Comparison of ENCODE assay signal across 12 mouse cellular contexts in the genomic region with DNA sequence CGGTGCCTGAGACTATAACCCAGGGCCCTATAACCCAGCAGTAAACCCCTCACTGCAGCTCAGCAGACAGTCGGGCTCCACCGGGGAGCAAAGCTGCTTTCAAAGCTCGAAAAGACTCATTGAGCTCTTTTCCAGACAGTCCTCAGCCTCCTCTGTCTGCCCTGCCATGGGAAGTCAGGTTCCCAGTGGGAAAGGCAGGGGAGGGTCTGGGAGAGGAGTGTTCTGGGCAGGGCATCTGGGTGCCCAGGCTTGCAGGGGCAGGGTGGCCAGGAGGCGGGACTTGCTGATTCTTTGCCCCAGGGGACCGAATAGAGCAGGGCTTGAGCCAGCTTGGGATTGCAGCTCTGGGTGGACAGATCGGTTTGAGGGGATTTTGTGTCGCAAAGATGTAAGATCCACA. TPM values are rescaled to one million over a fixed set of nuclear protein-coding genes. Genes with fewer than 3 reads are reported as not detected.
DNase-seq lines count a peak whose midpoint lies in the region; ATAC-seq and TF ChIP-seq lines count a peak whose summit lies in the region.
"Had no signal": no experiment of that assay in that cellular context is flagged by ENCODE, and none has a peak within 500 bp of the region (broad histone marks: within the 10 kb centered on the region; RNA-seq: fewer than 3 reads in every experiment).

No protein-coding gene starts in this region.

- H3K4me3 ChIP-seq in heart, embryonic 10.5 days, result no peak overlapping the region
- no peak overlapping the region for H3K4me3 ChIP-seq in midbrain, embryonic 11.5 days (ENCODE audit: low read depth, low read length)
- no peak overlapping the region for H3K4me3 ChIP-seq in midbrain, postnatal 0 days (ENCODE audit: low read depth, low read length)
- no peak overlapping the region for H3K4me3 ChIP-seq in hindbrain, embryonic 15.5 days
- no peak overlapping the region for H3K4me3 ChIP-seq in stomach, postnatal 0 days (ENCODE audit: low read depth, low read length)
- H3K4me3 ChIP-seq: liver, embryonic 13.5 days; midbrain, embryonic 12.5 days had no signal

- TF ChIP-seq EP300 in stomach, postnatal 0 days (optimal IDR thresholded peaks at IDR 0.05), result no peak

- peaks cover 51% of the 10 kb centered on the region for H3K4me1 ChIP-seq in heart, embryonic 10.5 days
- peaks cover 4% of the 10 kb centered on the region; the same call in 1 of the 2 replicates for H3K4me1 ChIP-seq in midbrain, embryonic 11.5 days (ENCODE audit: control insufficient read depth, insufficient read depth, low read length)
- H3K4me1 ChIP-seq in midbrain, postnatal 0 days (ENCODE audit: insufficient read depth, low read length), result peaks cover 7% of the 10 kb centered on the region; the same call in 1 of the 2 replicates
- H3K4me1 ChIP-seq in hindbrain, embryonic 15.5 days (replicated peaks), result peaks cover 39% of the 10 kb centered on the region
- peaks cover 10% of the 10 kb centered on the region for H3K4me1 ChIP-seq in stomach, postnatal 0 days (replicated peaks; ENCODE audit: control insufficient read depth, insufficient read depth)

- peaks cover 6% of the 10 kb centered on the region; the same call in 1 of the 2 replicates for H3K27me3 ChIP-seq in heart, embryonic 10.5 days (ENCODE audit: insufficient read depth, poor library complexity, severe bottlenecking)
- H3K27me3 ChIP-seq in midbrain, embryonic 11.5 days (ENCODE audit: control insufficient read depth, insufficient read depth, low read length), result no peaks in the 10 kb centered on the region
- H3K27me3 ChIP-seq in midbrain, postnatal 0 days (ENCODE audit: insufficient read depth, low read length), result no peaks in the 10 kb centered on the region
- H3K27me3 ChIP-seq in hindbrain, embryonic 15.5 days, result no peaks in the 10 kb centered on the region
- no peaks in the 10 kb centered on the region for H3K27me3 ChIP-seq in stomach, postnatal 0 days (ENCODE audit: control insufficient read depth, insufficient read depth, low read length)
- H3K27me3 ChIP-seq: liver, embryonic 13.5 days had no signal

- no peak for TF ChIP-seq CTCF in midbrain, postnatal 0 days (IDR thresholded peaks at IDR 0.05)
- no peak for TF ChIP-seq CTCF in stomach, postnatal 0 days (IDR thresholded peaks at IDR 0.05; ENCODE audit: low read depth)

- 44% methylated on average over 8 of the region's 8 CpGs for WGBS in heart, embryonic 10.5 days
- 27% methylated on average over 8 of the region's 8 CpGs for WGBS in midbrain, embryonic 11.5 days
- 25% methylated on average over 8 of the region's 8 CpGs for whole genome bisulfite sequencing in midbrain, postnatal 0 days
- WGBS in hindbrain, embryonic 15.5 days, result 27% methylated on average over 8 of the region's 8 CpGs
- WGBS in stomach, postnatal 0 days, result 43% methylated on average over 8 of the region's 8 CpGs

- H3K9ac ChIP-seq in midbrain, embryonic 11.5 days (ENCODE audit: low read length), result no peak overlapping the region
- H3K9ac ChIP-seq in midbrain, postnatal 0 days (replicated peaks; ENCODE audit: low read length, poor library complexity, severe bottlenecking), result no peak overlapping the region
- H3K9ac ChIP-seq in hindbrain, embryonic 15.5 days, result no peak overlapping the region
- H3K9ac ChIP-seq in stomach, postnatal 0 days (ENCODE audit: low read length), result 0 out of 2 replicates have a peak overlapping the region, but pooled peaks have one; percentile 35
- H3K9ac ChIP-seq: liver, embryonic 13.5 days; midbrain, embryonic 12.5 days had no signal

- H3K27ac ChIP-seq in heart, embryonic 10.5 days, result peak overlapping the region; percentile 60
- no peak overlapping the region for H3K27ac ChIP-seq in midbrain, embryonic 11.5 days (ENCODE audit: low read depth, low read length)
- no peak overlapping the region for H3K27ac ChIP-seq in midbrain, postnatal 0 days (ENCODE audit: low read depth, low read length)
- 0 out of 2 replicates have a peak overlapping the region, but pooled peaks have one; percentile 1 for H3K27ac ChIP-seq in hindbrain, embryonic 15.5 days (replicated peaks)
- peak overlapping the region; percentile 73 for H3K27ac ChIP-seq in stomach, postnatal 0 days (replicated peaks)
- H3K27ac ChIP-seq: liver, embryonic 13.5 days; midbrain, embryonic 12.5 days had no signal

- no peaks in the 10 kb centered on the region for H3K9me3 ChIP-seq in heart, embryonic 10.5 days
- H3K9me3 ChIP-seq in midbrain, embryonic 11.5 days (ENCODE audit: control insufficient read depth, low read length), result no peaks in the 10 kb centered on the region
- no peaks in the 10 kb centered on the region for H3K9me3 ChIP-seq in midbrain, postnatal 0 days (ENCODE audit: low read length)
- no peaks in the 10 kb centered on the region for H3K9me3 ChIP-seq in hindbrain, embryonic 15.5 days
- H3K9me3 ChIP-seq in stomach, postnatal 0 days (ENCODE audit: control insufficient read depth, low read length), result no peaks in the 10 kb centered on the region
- H3K9me3 ChIP-seq: G1E; liver, embryonic 13.5 days; midbrain, embryonic 12.5 days had no signal

- no peak for DNase-seq in heart, embryonic 10.5 days (ENCODE audit: low spot score)
- no peak for DNase-seq in heart, adult 18-20 months
- DNase-seq in midbrain, embryonic 11.5 days (ENCODE audit: low spot score, missing footprints), result peak; percentile 83
- DNase-seq in midbrain, postnatal 0 days (ENCODE audit: low spot score), result no peak
- DNase-seq in stomach, postnatal 0 days (ENCODE audit: low spot score), result no peak
- DNase-seq in spleen, postnatal 10 days (ENCODE audit: low spot score in 2 of 2), result no peak
- DNase-seq: gastrocnemius, postnatal 14 days; liver, embryonic 13.5 days; thymus, adult 2 months had no signal

- peaks cover 29% of the 10 kb centered on the region for H3K36me3 ChIP-seq in heart, embryonic 10.5 days
- no peaks in the 10 kb centered on the region for H3K36me3 ChIP-seq in midbrain, embryonic 11.5 days (ENCODE audit: control insufficient read depth, insufficient read depth, low read length)
- H3K36me3 ChIP-seq in midbrain, postnatal 0 days (ENCODE audit: insufficient read depth, low read length), result no peaks in the 10 kb centered on the region
- H3K36me3 ChIP-seq in hindbrain, embryonic 15.5 days, result no peaks in the 10 kb centered on the region
- H3K36me3 ChIP-seq in stomach, postnatal 0 days (ENCODE audit: control insufficient read depth, insufficient read depth, low read length), result no peaks in the 10 kb centered on the region
- H3K36me3 ChIP-seq: midbrain, embryonic 12.5 days had no signal

- no peak for ATAC-seq in midbrain, embryonic 11.5 days (ENCODE audit: low FRiP score)
- no peak for ATAC-seq in midbrain, postnatal 0 days (ENCODE audit: low FRiP score)
- ATAC-seq in hindbrain, embryonic 15.5 days (ENCODE audit: low FRiP score, low read depth), result 0 out of 2 replicates have a peak, but pooled peaks have one; percentile 8
- ATAC-seq in stomach, postnatal 0 days (ENCODE audit: low FRiP score, low TSS enrichment), result no peak

- H3K4me2 ChIP-seq in midbrain, embryonic 11.5 days, result no peak overlapping the region
- no peak overlapping the region for H3K4me2 ChIP-seq in midbrain, postnatal 0 days (ENCODE audit: low read depth, low read length, poor library complexity, severe bottlenecking)
- H3K4me2 ChIP-seq in hindbrain, embryonic 15.5 days, result no peak overlapping the region
- no peak overlapping the region for H3K4me2 ChIP-seq in stomach, postnatal 0 days (replicated peaks; ENCODE audit: low read depth)
- H3K4me2 ChIP-seq: liver, embryonic 13.5 days; midbrain, embryonic 12.5 days had no signal

RNA-seq across cellular contexts. Expression of gene Lax1, which starts 52.6 kb away (rescaled TPM):
- 0.26 and 0.53 TPM in 2 replicates for polyA plus RNA-seq in heart, embryonic 10.5 days (2016; fragmentation: Nextera tagmentation; extraction: Ambion mirVana)
- total RNA-seq in heart, adult 18-20 months (2021), result 1 to 10 TPM in 1 of 2 experiments, under 1 TPM in 1; 0.35 to 3.5 TPM
- polyA plus RNA-seq in midbrain, embryonic 11.5 days (2014; fragmentation: Nextera tagmentation; extraction: Ambion mirVana), result 0.19 and 0.20 TPM in 2 replicates
- 0.09 TPM in 1 of 2 replicates, not detected in the other for total RNA-seq in midbrain, postnatal 0 days (2014; rRNA removed)
- polyA plus RNA-seq in midbrain, postnatal 0 days (2015; fragmentation: Nextera tagmentation; extraction: Ambion mirVana), result 0.09 TPM in 1 of 2 replicates, not detected in the other
- polyA plus RNA-seq in hindbrain, embryonic 15.5 days (2015; fragmentation: Nextera tagmentation; extraction: Ambion mirVana), result 0.08 and 0.09 TPM in 2 replicates
- 0.16 and 0.38 TPM in 2 replicates for polyA plus RNA-seq in stomach, postnatal 0 days (2015; fragmentation: Nextera tagmentation; extraction: Ambion mirVana)
- polyA plus RNA-seq: G1E had no signal

RNA-seq across cellular contexts. Expression of gene Atp2b4, which starts 58.3 kb away (rescaled TPM):
- 15.2 and 26.4 TPM in 2 replicates for polyA plus RNA-seq in heart, embryonic 10.5 days (2016; fragmentation: Nextera tagmentation; extraction: Ambion mirVana)
- 10 to 100 TPM; 17.2 to 19.3 TPM for total RNA-seq in heart, adult 18-20 months (2021)
- 7.6 and 8.3 TPM in 2 replicates for polyA plus RNA-seq in midbrain, embryonic 11.5 days (2014; fragmentation: Nextera tagmentation; extraction: Ambion mirVana)
- 48.3 and 62.3 TPM in 2 replicates for total RNA-seq in midbrain, postnatal 0 days (2014; rRNA removed)
- polyA plus RNA-seq in midbrain, postnatal 0 days (2015; fragmentation: Nextera tagmentation; extraction: Ambion mirVana), result 11.3 and 12.1 TPM in 2 replicates
- 11.8 and 12.4 TPM in 2 replicates for polyA plus RNA-seq in hindbrain, embryonic 15.5 days (2015; fragmentation: Nextera tagmentation; extraction: Ambion mirVana)
- polyA plus RNA-seq in stomach, postnatal 0 days (2015; fragmentation: Nextera tagmentation; extraction: Ambion mirVana), result 9.0 and 13.5 TPM in 2 replicates

Comparison
In these comparisons a context has a peak if more than half of its experiments do, and no peak if none do; other contexts are left out.
1. H3K27ac ChIP-seq: peak in heart, embryonic 10.5 days (single experiment), hindbrain, embryonic 15.5 days (single experiment) and stomach, postnatal 0 days (single experiment); none in midbrain, embryonic 11.5 days (single experiment) and midbrain, postnatal 0 days (single experiment).